ENCODE assay signal across 8 mouse cellular contexts in genomic region chr12:112830141-112830540, GRCm38 (mm10). TPM values are rescaled to one million over a fixed set of nuclear protein-coding genes. Genes with fewer than 3 reads are reported as not detected.
A peak's percentile ranks its signal among the peaks of the same experiment; 100 is the strongest.
DNase-seq lines count a peak whose midpoint lies in the region; ATAC-seq and TF ChIP-seq lines count a peak whose summit lies in the region.

No protein-coding gene starts in this region.

- H3K4me3 ChIP-seq in heart, embryonic 13.5 days: peak overlapping the region; percentile 99
- peak overlapping the region; percentile 97 for H3K4me3 ChIP-seq in ES-Bruce4 (ENCODE audit: low read depth, low read length)
- peak overlapping the region; percentile 95 for H3K4me3 ChIP-seq in forebrain, embryonic 14.5 days (ENCODE audit: low read depth, low read length)
- H3K4me3 ChIP-seq in liver, embryonic 15.5 days (replicated peaks): peak overlapping the region; percentile 96

- H3K9ac ChIP-seq in heart, embryonic 13.5 days: peak overlapping the region; percentile 85
- peak overlapping the region; percentile 79 for H3K9ac ChIP-seq in ES-Bruce4 (ENCODE audit: low read depth, poor library complexity, severe bottlenecking)
- peak overlapping the region; percentile 81 for H3K9ac ChIP-seq in forebrain, embryonic 14.5 days (ENCODE audit: low read length)
- peak overlapping the region; percentile 80 for H3K9ac ChIP-seq in liver, embryonic 15.5 days

- no peak for ATAC-seq in heart, embryonic 13.5 days (ENCODE audit: extremely low read depth, insufficient number of reproducible peaks, low FRiP score, low TSS enrichment)
- no peak for ATAC-seq in forebrain, embryonic 14.5 days
- no peak for ATAC-seq in liver, embryonic 15.5 days (ENCODE audit: insufficient read depth)

- DNase-seq in heart, postnatal 14 days: no peak
- no peak for DNase-seq in forebrain, embryonic 14.5 days (ENCODE audit: low spot score)
- no peak for DNase-seq in spleen, postnatal 10 days (ENCODE audit: low spot score in 2 of 2)
- no peak for DNase-seq in left cerebral cortex, postnatal 10 days (ENCODE audit: extremely low spot score in 1 of 2, low spot score in 2 of 2)
- no peak for DNase-seq in frontal cortex, postnatal 25 days (ENCODE audit: low spot score in 2 of 2)

- 12% methylated on average over 2 of the region's 2 CpGs for WGBS in heart, embryonic 13.5 days
- WGBS in forebrain, embryonic 14.5 days: 29% methylated on average over 2 of the region's 2 CpGs
- WGBS in liver, embryonic 15.5 days (ENCODE audit: insufficient replicate concordance): 8% methylated on average over 2 of the region's 2 CpGs

- no peak for TF ChIP-seq EP300 in ES-Bruce4 (IDR thresholded peaks at IDR 0.05; ENCODE audit: insufficient read depth, low read depth, low read length)

- peak overlapping the region; percentile 84 for H3K27ac ChIP-seq in heart, embryonic 13.5 days (replicated peaks)
- 0 out of 2 replicates have a peak overlapping the region, but pooled peaks have one; percentile 13 for H3K27ac ChIP-seq in ES-Bruce4 (ENCODE audit: insufficient read depth, low read length)
- peak overlapping the region; percentile 63 for H3K27ac ChIP-seq in forebrain, embryonic 14.5 days (ENCODE audit: low read depth, low read length)
- peak overlapping the region; percentile 82 for H3K27ac ChIP-seq in liver, embryonic 15.5 days (replicated peaks)

- H3K9me3 ChIP-seq in heart, embryonic 13.5 days: no peaks in the 10 kb centered on the region
- no peaks in the 10 kb centered on the region for H3K9me3 ChIP-seq in ES-Bruce4 (replicated peaks; ENCODE audit: control insufficient read depth, insufficient read depth, low read length, poor library complexity, severe bottlenecking)
- H3K9me3 ChIP-seq in forebrain, embryonic 14.5 days (replicated peaks; ENCODE audit: control insufficient read depth, low read length): no peaks in the 10 kb centered on the region
- H3K9me3 ChIP-seq in liver, embryonic 15.5 days (replicated peaks): no peaks in the 10 kb centered on the region

- H3K4me1 ChIP-seq in heart, embryonic 13.5 days: peaks cover 41% of the 10 kb centered on the region
- H3K4me1 ChIP-seq in ES-Bruce4 (ENCODE audit: control insufficient read depth, insufficient read depth, low read length): peaks cover 7% of the 10 kb centered on the region
- peaks cover 33% of the 10 kb centered on the region for H3K4me1 ChIP-seq in forebrain, embryonic 14.5 days (ENCODE audit: control insufficient read depth, insufficient read depth, low read length)
- peaks cover 68% of the 10 kb centered on the region for H3K4me1 ChIP-seq in liver, embryonic 15.5 days (replicated peaks)

- peak overlapping the region; percentile 87 for H3K4me2 ChIP-seq in heart, embryonic 13.5 days
- H3K4me2 ChIP-seq in forebrain, embryonic 14.5 days (ENCODE audit: low read length): peak overlapping the region; percentile 69
- peak overlapping the region; percentile 86 for H3K4me2 ChIP-seq in liver, embryonic 15.5 days

- no peak for TF ChIP-seq CTCF in ES-Bruce4 (IDR thresholded peaks at IDR 0.05; ENCODE audit: low read depth, low read length)

- no peak for TF ChIP-seq POLR2A in ES-Bruce4 (IDR thresholded peaks at IDR 0.05; ENCODE audit: insufficient read depth, low read length)

- intact Hi-C loops in heart, postnatal 14 days (cut with DNase I): no loop called here
- intact Hi-C loops in left cerebral cortex, postnatal 10 days (cut with DNase I): no loop called here

- peaks cover 43% of the 10 kb centered on the region for H3K36me3 ChIP-seq in heart, embryonic 13.5 days
- peaks cover 29% of the 10 kb centered on the region for H3K36me3 ChIP-seq in ES-Bruce4 (ENCODE audit: control insufficient read depth, insufficient read depth, low read length, poor library complexity, severe bottlenecking)
- H3K36me3 ChIP-seq in forebrain, embryonic 14.5 days (ENCODE audit: control insufficient read depth, insufficient read depth, low read length): peaks cover 38% of the 10 kb centered on the region
- peaks cover 31% of the 10 kb centered on the region for H3K36me3 ChIP-seq in liver, embryonic 15.5 days (replicated peaks)

- H3K27me3 ChIP-seq in heart, embryonic 13.5 days (replicated peaks): no peaks in the 10 kb centered on the region
- H3K27me3 ChIP-seq in ES-Bruce4 (ENCODE audit: control insufficient read depth, insufficient read depth, low read length, poor library complexity, severe bottlenecking): no peaks in the 10 kb centered on the region
- no peaks in the 10 kb centered on the region for H3K27me3 ChIP-seq in forebrain, embryonic 14.5 days (replicated peaks; ENCODE audit: control insufficient read depth, insufficient read depth, low read length)
- no peaks in the 10 kb centered on the region for H3K27me3 ChIP-seq in liver, embryonic 15.5 days

RNA-seq across cellular contexts. Expression of gene Cdca4, which starts 0.9 kb away (rescaled TPM):
- polyA plus RNA-seq in heart, embryonic 13.5 days (2015; fragmentation: Nextera tagmentation; extraction: Ambion mirVana): 49.1 and 49.3 TPM in 2 replicates
- 10 to 100 TPM in 1 of 2 experiments, 1 to 10 TPM in 1; 7.8 to 12.1 TPM for total RNA-seq in heart, postnatal 14 days (2021)
- 58.9 and 59.1 TPM in 2 replicates for polyA plus RNA-seq in ES-Bruce4 (2011; ENCODE audit: insufficient read depth, insufficient read length, low read depth, missing spikeins)
- polyA plus RNA-seq in forebrain, embryonic 14.5 days (2014; fragmentation: Nextera tagmentation; extraction: Ambion mirVana): 101 and 112 TPM in 2 replicates
- polyA plus RNA-seq in liver, embryonic 15.5 days (2015; fragmentation: Nextera tagmentation; extraction: Ambion mirVana): 62.9 and 67.0 TPM in 2 replicates
- total RNA-seq in left cerebral cortex, postnatal 10 days (2021): 10 to 100 TPM; 11.5 TPM

RNA-seq across cellular contexts. Expression of gene Clba1, which starts 21.4 kb away (rescaled TPM):
- 7.6 and 8.0 TPM in 2 replicates for polyA plus RNA-seq in heart, embryonic 13.5 days (2015; fragmentation: Nextera tagmentation; extraction: Ambion mirVana)
- total RNA-seq in heart, postnatal 14 days (2021): 1 to 10 TPM; 1.9 to 2.2 TPM
- 4.9 and 7.6 TPM in 2 replicates for polyA plus RNA-seq in ES-Bruce4 (2011; ENCODE audit: insufficient read depth, insufficient read length, low read depth, missing spikeins)
- 17.0 and 19.4 TPM in 2 replicates for polyA plus RNA-seq in forebrain, embryonic 14.5 days (2014; fragmentation: Nextera tagmentation; extraction: Ambion mirVana)
- polyA plus RNA-seq in liver, embryonic 15.5 days (2015; fragmentation: Nextera tagmentation; extraction: Ambion mirVana): 0.43 and 0.61 TPM in 2 replicates
- 10 to 100 TPM; 14.6 to 16.5 TPM for total RNA-seq in left cerebral cortex, postnatal 10 days (2021)

RNA-seq across cellular contexts. Expression of gene Ahnak2, which starts 27.7 kb away (rescaled TPM):
- 1.1 and 1.2 TPM in 2 replicates for polyA plus RNA-seq in heart, embryonic 13.5 days (2015; fragmentation: Nextera tagmentation; extraction: Ambion mirVana)
- total RNA-seq in heart, postnatal 14 days (2021): 10 to 100 TPM; 14.5 to 19.5 TPM
- 25.8 and 28.6 TPM in 2 replicates for polyA plus RNA-seq in ES-Bruce4 (2011; ENCODE audit: insufficient read depth, insufficient read length, low read depth, missing spikeins)
- 0.29 and 0.51 TPM in 2 replicates for polyA plus RNA-seq in forebrain, embryonic 14.5 days (2014; fragmentation: Nextera tagmentation; extraction: Ambion mirVana)
- polyA plus RNA-seq in liver, embryonic 15.5 days (2015; fragmentation: Nextera tagmentation; extraction: Ambion mirVana): 0.18 and 0.23 TPM in 2 replicates
- 10 to 100 TPM; 13.8 to 14.5 TPM for total RNA-seq in left cerebral cortex, postnatal 10 days (2021)

RNA-seq across cellular contexts. Expression of gene Gpr132, which starts 37.9 kb away (rescaled TPM):
- 0.08 and 0.16 TPM in 2 replicates for polyA plus RNA-seq in heart, embryonic 13.5 days (2015; fragmentation: Nextera tagmentation; extraction: Ambion mirVana)
- total RNA-seq in heart, postnatal 14 days (2021): 1 to 10 TPM in 1 of 2 experiments, under 1 TPM in 1; 0.22 to 2.0 TPM
- 0.64 and 0.93 TPM in 2 replicates for polyA plus RNA-seq in ES-Bruce4 (2011; ENCODE audit: insufficient read depth, insufficient read length, low read depth, missing spikeins)
- polyA plus RNA-seq in forebrain, embryonic 14.5 days (2014; fragmentation: Nextera tagmentation; extraction: Ambion mirVana): not detected in 2 replicates
- polyA plus RNA-seq in liver, embryonic 15.5 days (2015; fragmentation: Nextera tagmentation; extraction: Ambion mirVana): 0.26 and 0.32 TPM in 2 replicates
- total RNA-seq in left cerebral cortex, postnatal 10 days (2021): not detected

Comparison
In these comparisons a context has a peak if more than half of its experiments do, and no peak if none do; other contexts are left out.
1. H3K27ac ChIP-seq: peak in every context shown above with its lines; median percentile 84 in heart, embryonic 13.5 days; 82 in liver, embryonic 15.5 days; 63 in forebrain, embryonic 14.5 days; 13 in ES-Bruce4.
2. RNA of gene Ahnak2, which starts 27.7 kb away (polyA plus RNA-seq): 25.8 to 28.6 TPM in ES-Bruce4; 1.1 to 1.2 TPM in heart, embryonic 13.5 days, 0.29 to 0.51 TPM in forebrain, embryonic 14.5 days and 0.18 to 0.23 TPM in liver, embryonic 15.5 days; every median in the first group is over 10 times any median in the second.
3. Peak in every context shown above with its lines, with median percentiles within 50 percentile points of each other: H3K4me2 ChIP-seq, H3K4me3 ChIP-seq and H3K9ac ChIP-seq.